Mouse (Mus musculus) heart, embryonic 14.5 days (tissue): ENCODE data around the gene Ugt1a6a. TPM values are rescaled to one million over a fixed set of nuclear protein-coding genes. Genes with fewer than 3 reads are reported as not detected.
A peak's percentile ranks its signal among the peaks of the same experiment; 100 is the strongest.

Source experiments
- ATAC-seq: fragments of 200-750 bp; cut with Nextera tagmentation; 2 replicates; pipeline ENCODE4 v1.8.0; 2017; ENCODE audit warnings: low read depth, moderate TSS enrichment; ENCODE audit not compliant: insufficient number of reproducible peaks, insufficient read depth, low FRiP score
- H3K27ac ChIP-seq, 2 experiments: fragments of 200-500 bp in 1 of 2; fragments of 300-500 bp in 1 of 2; sonication (generic) in 1 of 2; replicated peaks in 1 of 2; 2 replicates each; pipeline ENCODE4 v1.5.1; 2012 to 2014; ENCODE audit warnings: low read depth in 2 of 2, low read length in 2 of 2, control low read depth in 1 of 2, mild to moderate bottlenecking in 1 of 2, mixed read lengths in 1 of 2; ENCODE audit not compliant: control insufficient read depth in 1 of 2, insufficient read depth in 1 of 2
- H3K27me3 ChIP-seq: fragments of 300-500 bp; sonication (generic); 2 replicates; pipeline ENCODE4 v1.6.1; 2014; ENCODE audit warnings: mild to moderate bottlenecking, low read length, control low read depth; ENCODE audit not compliant: control insufficient read depth, insufficient read depth
- H3K36me3 ChIP-seq: fragments of 300-500 bp; sonication (generic); 2 replicates; pipeline ENCODE4 v1.6.1; 2014; ENCODE audit warnings: mild to moderate bottlenecking, control low read depth, low read length, mixed read lengths; ENCODE audit not compliant: control insufficient read depth, insufficient read depth
- H3K4me1 ChIP-seq, 2 experiments: fragments of 200-500 bp in 1 of 2; fragments of 300-500 bp in 1 of 2; sonication (generic) in 1 of 2; 2 replicates each; pipeline ENCODE4 v1.6.1; 2012 to 2014; ENCODE audit warnings: low read length in 2 of 2, control low read depth in 1 of 2, mixed read lengths in 1 of 2; ENCODE audit not compliant: control insufficient read depth in 2 of 2, insufficient read depth in 2 of 2
- H3K4me2 ChIP-seq: fragments of 300-500 bp; sonication (generic); 2 replicates; pipeline ENCODE4 v1.6.1; 2014; ENCODE audit warnings: mild to moderate bottlenecking, low read length
- H3K4me3 ChIP-seq, 2 experiments: fragments of 200-500 bp in 1 of 2; fragments of 300-500 bp in 1 of 2; sonication (generic) in 1 of 2; 2 replicates each; pipeline ENCODE4 v1.5.1; 2012 to 2014; ENCODE audit warnings: low read length in 2 of 2, mild to moderate bottlenecking in 2 of 2, control low read depth in 1 of 2, low read depth in 1 of 2, moderate library complexity in 1 of 2; ENCODE audit not compliant: control insufficient read depth in 1 of 2, insufficient read depth in 1 of 2
- H3K9ac ChIP-seq: fragments of 300-500 bp; sonication (generic); 2 replicates; pipeline ENCODE4 v1.6.1; 2014; ENCODE audit warnings: mild to moderate bottlenecking, low read length
- H3K9me3 ChIP-seq: fragments of 300-500 bp; sonication (generic); 2 replicates; pipeline ENCODE4 v1.6.1; 2016; ENCODE audit warnings: low read length, control low read depth; ENCODE audit not compliant: control insufficient read depth
- WGBS: fragments of 180-500 bp; shearing (Covaris S2); extraction: QIAGEN DNeasy Blood & Tissue Kit; methylation state at CpG from one replicate; pipeline ENCODE4 v1.1.7; 2014; 5-methylcytosine and 5-hydroxymethylcytosine counted together
- polyA plus RNA-seq: library from polyadenylated mRNA; unstranded; fragments of >200 nt; fragmentation: Nextera tagmentation; extraction: Ambion mirVana; gene quantifications from 2 replicates; pipeline ENCODE4 v1.2.1, GENCODE M21; 2014

Gene Ugt1a6a
- polyA plus RNA-seq, 1 experiment from 2014 or later = 0.53 TPM

DNA sequence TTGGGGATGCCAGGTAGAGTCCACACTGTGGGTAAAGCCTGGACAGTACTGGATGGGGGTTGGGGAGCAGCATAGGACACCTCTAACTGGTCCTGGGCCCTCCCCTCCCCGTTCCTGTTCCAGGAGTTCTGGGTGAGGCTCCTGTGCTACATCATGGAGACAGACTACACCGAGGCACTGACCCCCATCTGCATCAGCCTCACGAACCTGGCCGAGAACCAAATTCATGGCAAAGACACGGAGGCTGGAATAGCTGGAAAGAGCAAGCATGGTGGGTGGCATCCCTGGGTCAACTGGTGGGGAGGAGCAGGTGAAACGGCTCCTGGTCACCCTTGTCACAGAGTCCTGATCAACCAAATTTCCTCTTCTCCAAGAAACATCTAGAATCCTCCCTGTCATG, 104.2 kb downstream of the Ugt1a6a start:
- Histone ChIP-seq H3K27me3 (no peaks in the 10 kb centered on the region), H3K9me3 (peaks cover 96% of the 10 kb centered on the region), H3K36me3 (no peaks in the 10 kb centered on the region), H3K4me2 (no peak overlapping the region), H3K4me1 (no peaks in the 10 kb centered on the region), H3K9ac (no peak overlapping the region), H3K4me3 (no peak overlapping the region), H3K27ac (no peak overlapping the region)
- 64% methylated on average over 6 of the region's 6 CpGs for WGBS
- no peak for ATAC-seq

DNA sequence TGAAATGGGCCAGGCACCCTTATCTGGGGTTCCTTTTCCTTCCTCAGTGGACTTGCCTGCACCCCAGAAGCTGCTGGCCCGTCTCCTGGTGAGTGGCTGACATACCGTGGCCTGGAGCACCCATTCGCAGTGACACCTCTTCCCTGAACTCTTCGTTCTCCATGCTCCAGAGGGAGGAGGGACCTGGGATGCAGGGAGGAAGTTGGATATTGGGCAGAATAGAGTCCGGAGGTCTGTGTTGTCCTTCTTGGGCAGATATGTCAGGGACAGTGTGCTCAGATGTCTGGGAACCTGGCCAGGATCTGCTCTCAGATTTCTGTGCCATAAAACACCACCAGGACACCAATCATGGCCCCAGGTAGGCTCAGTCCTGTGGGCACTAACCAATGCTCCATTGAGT, 105.5 kb downstream of the Ugt1a6a start:
- Histone ChIP-seq H3K4me1 (no peaks in the 10 kb centered on the region), H3K9ac (no peak overlapping the region), H3K27ac (no peak overlapping the region), H3K4me2 (no peak overlapping the region), H3K9me3 (peaks cover 94% of the 10 kb centered on the region), H3K36me3 (no peaks in the 10 kb centered on the region), H3K4me3 (no peak overlapping the region), H3K27me3 (no peaks in the 10 kb centered on the region)
- ATAC-seq = no peak
- WGBS = 66% methylated on average over 5 of the region's 5 CpGs

DNA sequence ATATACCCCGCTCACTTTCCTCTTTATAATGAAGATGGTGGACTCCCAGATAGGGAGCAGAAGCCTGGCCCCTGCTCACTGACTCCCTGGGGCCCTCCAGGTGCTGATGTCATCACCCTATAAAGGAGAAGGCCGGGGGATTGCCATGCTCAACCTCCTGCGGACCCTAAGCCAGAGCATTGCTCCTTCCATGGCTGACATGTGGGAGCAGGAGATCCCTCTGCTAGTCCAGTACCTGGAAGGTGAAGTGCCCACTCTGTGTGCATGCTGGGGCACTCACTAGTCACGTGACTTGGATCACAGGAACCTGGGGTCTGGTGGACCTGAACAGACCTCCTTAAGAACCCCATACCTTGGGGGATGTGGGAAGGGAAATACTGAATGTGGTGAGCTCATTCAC, 106.0 kb downstream of the Ugt1a6a start:
- 0 out of 2 replicates have a peak, but pooled peaks have one; percentile 1 for ATAC-seq
- Histone ChIP-seq H3K4me1 (no peaks in the 10 kb centered on the region), H3K4me3 (no peak overlapping the region), H3K36me3 (no peaks in the 10 kb centered on the region), H3K9me3 (peaks cover 93% of the 10 kb centered on the region), H3K9ac (no peak overlapping the region), H3K4me2 (no peak overlapping the region), H3K27me3 (no peaks in the 10 kb centered on the region), H3K27ac (no peak overlapping the region)
- 59% methylated on average over 4 of the region's 4 CpGs for WGBS

- WGBS = 57% methylated on average over 5 of the region's 5 CpGs
- Histone ChIP-seq H3K4me3 (no peak overlapping the region), H3K27me3 (no peaks in the 10 kb centered on the region), H3K27ac (no peak overlapping the region), H3K36me3 (no peaks in the 10 kb centered on the region), H3K4me1 (no peaks in the 10 kb centered on the region), H3K4me2 (no peak overlapping the region), H3K9me3 (peaks cover 94% of the 10 kb centered on the region), H3K9ac (no peak overlapping the region)
- no peak for ATAC-seq
These were observed 109.3 kb downstream of the Ugt1a6a start for GRCm38 (mm10) chr1:88243861-88244260.

DNA sequence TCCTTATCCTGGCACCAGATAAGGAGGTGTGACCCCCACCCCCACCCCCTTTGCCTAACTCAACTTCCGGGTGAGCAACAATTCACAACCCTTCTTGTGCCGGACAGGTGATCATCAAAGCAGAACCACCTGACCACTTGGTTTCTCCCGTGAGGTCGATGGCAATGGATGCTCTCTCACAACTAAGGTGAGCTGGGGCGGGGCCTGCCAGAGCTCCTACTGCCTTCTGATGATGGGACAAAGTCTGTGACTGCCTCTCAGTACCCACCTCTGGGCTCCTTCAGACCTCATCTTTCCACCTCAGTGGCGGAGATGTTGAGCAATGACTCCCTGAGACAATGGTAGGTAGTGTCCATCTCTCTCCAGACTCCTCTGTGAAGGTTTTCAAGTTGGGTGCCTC, 111.3 kb downstream of the Ugt1a6a start:
- H3K9ac ChIP-seq = no peak overlapping the region
- peaks cover 94% of the 10 kb centered on the region for H3K9me3 ChIP-seq
- H3K4me1 ChIP-seq = no peaks in the 10 kb centered on the region
- H3K27ac ChIP-seq = no peak overlapping the region
- no peak overlapping the region for H3K4me2 ChIP-seq
- no peaks in the 10 kb centered on the region for H3K27me3 ChIP-seq
- no peaks in the 10 kb centered on the region for H3K36me3 ChIP-seq
- ATAC-seq = no peak
- no peak overlapping the region for H3K4me3 ChIP-seq
- WGBS = 75% methylated on average over 6 of the region's 6 CpGs

DNA sequence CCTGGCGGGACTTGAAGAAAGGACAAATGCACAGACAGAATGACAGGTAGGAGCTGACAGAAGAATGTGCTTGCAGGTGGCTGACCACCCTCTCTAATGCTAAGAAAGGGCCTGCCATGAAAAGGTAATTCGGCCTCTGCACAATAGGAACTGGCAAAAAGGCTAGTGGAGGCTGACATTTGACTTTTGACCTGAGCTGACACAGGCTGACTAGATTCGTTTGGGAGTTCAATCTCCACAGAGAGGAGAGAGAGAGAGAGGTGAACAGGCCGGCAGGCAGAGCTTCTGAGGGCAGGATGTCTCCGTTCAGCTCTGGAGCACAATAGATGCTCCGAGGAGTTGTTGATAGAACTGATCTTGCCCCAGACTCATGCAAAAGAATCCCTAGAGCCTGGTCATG, 111.8 kb downstream of the Ugt1a6a start:
- no peak overlapping the region for H3K4me3 ChIP-seq
- H3K9ac ChIP-seq = no peak overlapping the region
- 40% methylated on average over 6 of the region's 6 CpGs for WGBS
- no peaks in the 10 kb centered on the region for H3K4me1 ChIP-seq
- no peaks in the 10 kb centered on the region for H3K36me3 ChIP-seq
- ATAC-seq = no peak
- H3K9me3 ChIP-seq = peaks cover 94% of the 10 kb centered on the region
- H3K27me3 ChIP-seq = no peaks in the 10 kb centered on the region
- H3K27ac ChIP-seq = no peak overlapping the region
- no peak overlapping the region for H3K4me2 ChIP-seq

- no peak for ATAC-seq
- Histone ChIP-seq H3K9me3 (peaks cover 92% of the 10 kb centered on the region), H3K4me3 (no peak overlapping the region)
These were observed 113.1 kb downstream of the Ugt1a6a start for GRCm38 (mm10) chr1:88247660-88248059.

DNA sequence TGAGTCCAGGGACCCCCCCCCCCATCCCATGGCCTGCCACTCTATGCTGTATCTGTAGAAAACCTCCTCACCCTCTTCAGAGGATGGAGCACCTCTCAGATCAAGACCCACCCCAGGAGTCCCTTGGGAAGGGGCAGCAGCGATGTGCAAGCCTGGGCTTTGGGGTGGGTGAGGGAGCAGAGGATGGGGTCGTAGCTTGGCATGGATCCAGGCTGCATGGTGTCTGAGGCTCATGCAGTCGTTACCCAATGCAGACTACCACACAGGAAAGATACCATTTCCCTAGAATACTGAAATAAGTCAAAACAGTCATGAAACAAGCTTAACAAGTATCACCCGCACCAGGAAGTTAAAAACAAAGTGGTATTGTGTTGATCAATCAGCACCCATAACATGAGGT, 114.0 kb downstream of the Ugt1a6a start:
- Histone ChIP-seq H3K4me3 (no peak overlapping the region), H3K9me3 (peaks cover 94% of the 10 kb centered on the region), H3K36me3 (no peaks in the 10 kb centered on the region), H3K4me1 (no peaks in the 10 kb centered on the region), H3K4me2 (no peak overlapping the region), H3K27me3 (no peaks in the 10 kb centered on the region), H3K9ac (no peak overlapping the region), H3K27ac (no peak overlapping the region)
- 59% methylated on average over 4 of the region's 4 CpGs for whole genome bisulfite sequencing
- no peak for ATAC-seq

More at GRCm38 (mm10) chr1:88247660-88248059, 113.1 kb downstream of the Ugt1a6a start:
- Histone ChIP-seq H3K27ac (no peak overlapping the region), H3K36me3 (no peaks in the 10 kb centered on the region), H3K4me2 (no peak overlapping the region), H3K4me1 (no peaks in the 10 kb centered on the region), H3K9ac (no peak overlapping the region), H3K27me3 (no peaks in the 10 kb centered on the region)
- 42% methylated on average over 2 of the region's 2 CpGs for WGBS
